Mouse (Mus musculus) midbrain, embryonic 10.5 days (tissue): ENCODE results near the gene Bspry. TPM values are rescaled to one million over a fixed set of nuclear protein-coding genes. Genes with fewer than 3 reads are reported as not detected.

Experiments used
- DNase-seq: peaks from one replicate; pipeline ENCODE4 v3.0.0-alpha.2; 2017; ENCODE audit warnings: low spot score
- H3K27ac ChIP-seq: fragments of 300-500 bp; sonication (generic); replicated peaks from 2 replicates; pipeline ENCODE4 v1.5.1; 2016; ENCODE audit warnings: mild to moderate bottlenecking
- H3K27me3 ChIP-seq: fragments of 300-500 bp; sonication (generic); 2 replicates; pipeline ENCODE4 v1.6.1; 2016; ENCODE audit warnings: low read depth, mild to moderate bottlenecking; ENCODE audit not compliant: poor library complexity, severe bottlenecking
- H3K36me3 ChIP-seq: fragments of 300-500 bp; sonication (generic); 2 replicates; pipeline ENCODE4 v1.6.1; 2016; ENCODE audit warnings: mild to moderate bottlenecking, moderate library complexity
- H3K4me1 ChIP-seq: fragments of 300-500 bp; sonication (generic); 2 replicates; pipeline ENCODE4 v1.6.1; 2016
- H3K4me3 ChIP-seq: fragments of 300-500 bp; sonication (generic); 2 replicates; pipeline ENCODE4 v1.5.1; 2016; ENCODE audit warnings: mild to moderate bottlenecking, moderate library complexity
- H3K9me3 ChIP-seq: fragments of 300-500 bp; sonication (generic); replicated peaks from 2 replicates; pipeline ENCODE4 v1.6.1; 2016; ENCODE audit warnings: mild to moderate bottlenecking
- WGBS: fragments of 180-500 bp; shearing (Covaris S2); methylation state at CpG from one replicate; pipeline ENCODE4 v1.1.7; 2016; 5-methylcytosine and 5-hydroxymethylcytosine counted together
- polyA plus RNA-seq: library from polyadenylated mRNA; unstranded; fragments of >200 nt; fragmentation: Nextera tagmentation; extraction: Ambion mirVana; gene quantifications from 2 replicates; pipeline ENCODE4 v1.2.1, GENCODE M21; 2016

Bspry gene
- 0.47 and 0.57 TPM in 2 replicates for polyA plus RNA-seq

DNA sequence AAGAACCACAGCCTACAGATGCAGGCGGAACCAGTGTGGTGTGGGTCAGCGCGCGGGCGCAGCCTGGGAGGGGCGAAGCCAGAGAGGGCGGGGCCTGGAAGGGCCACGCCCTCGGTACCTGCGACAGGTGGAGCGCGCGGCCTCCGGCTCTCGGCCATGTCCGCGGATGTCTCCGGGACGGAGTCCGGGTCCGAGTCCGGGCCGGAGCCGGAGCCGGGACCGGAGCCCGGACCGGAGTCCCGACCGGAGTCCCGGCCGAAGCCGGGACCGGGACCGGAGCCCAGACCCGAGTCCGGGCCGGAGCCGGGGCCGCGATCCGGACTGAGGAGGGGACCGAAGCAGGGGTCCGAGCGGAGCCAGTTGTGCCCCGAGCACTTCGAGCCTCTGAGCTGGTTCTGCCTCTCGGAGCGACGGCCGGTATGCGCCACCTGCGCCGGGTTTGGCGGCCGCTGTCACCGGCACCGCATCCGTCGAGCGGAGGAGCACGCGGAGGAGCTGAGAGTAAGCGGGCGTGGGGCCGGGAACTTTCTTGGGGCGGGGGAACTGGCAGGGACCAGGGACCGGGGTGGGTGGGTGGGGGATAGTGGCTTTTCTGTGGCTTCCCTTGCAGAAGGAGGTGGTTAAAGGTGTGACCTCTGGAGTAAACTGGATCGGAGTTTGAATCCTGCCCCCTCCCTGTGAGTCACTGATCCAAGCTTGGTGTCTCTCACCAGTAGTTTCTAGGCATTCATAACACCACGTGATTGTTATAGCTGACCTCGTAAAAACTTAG lies at the start of gene Bspry:
Gene Bspry (plus strand): TSS at position 117 of the 772 bp plus-strand sequence.
- peaks cover 11% of the 10 kb centered on the region for H3K4me1 ChIP-seq
- no peak within 1 kb of the TSS for H3K27ac ChIP-seq
- no peaks in the 10 kb centered on the region for H3K9me3 ChIP-seq
- peaks cover 51% of the 10 kb centered on the region for H3K27me3 ChIP-seq
- peak within 1 kb of the TSS; percentile 58 for H3K4me3 ChIP-seq
- DNase-seq: peak; percentile 33
- no peaks in the 10 kb centered on the region for H3K36me3 ChIP-seq
- 2% methylated on average over 71 of the region's 71 CpGs for WGBS

DNA sequence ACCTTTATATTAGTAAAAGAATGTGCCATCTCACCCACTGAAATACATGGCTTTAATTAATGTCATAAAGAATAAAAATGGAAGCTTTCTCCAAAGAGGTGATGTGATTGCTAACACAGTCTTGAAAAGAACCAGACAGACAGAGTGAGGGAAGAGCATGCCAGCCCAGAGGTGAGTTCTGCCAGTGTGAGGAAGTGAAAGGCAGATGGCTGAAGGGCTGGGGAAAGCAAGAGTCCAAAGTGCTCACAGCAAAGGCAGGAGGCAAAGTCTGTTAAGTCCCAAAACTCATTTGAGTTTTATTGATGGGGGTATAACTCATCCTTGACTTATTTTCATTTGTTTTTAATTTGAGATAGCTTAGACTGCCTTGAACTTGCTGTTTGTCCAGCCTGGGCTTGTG lies 49.2 kb upstream of the Bspry start:
- Histone ChIP-seq H3K4me1 (no peaks in the 10 kb centered on the region), H3K36me3 (peaks cover 5% of the 10 kb centered on the region)

GRCm38 (mm10) chr4:62431522-62431921 lies 48.3 kb upstream of the Bspry start:
- Histone ChIP-seq H3K36me3 (no peaks in the 10 kb centered on the region), H3K27me3 (no peaks in the 10 kb centered on the region), H3K9me3 (no peaks in the 10 kb centered on the region), H3K4me3 (no peak overlapping the region), H3K4me1 (no peaks in the 10 kb centered on the region), H3K27ac (no peak overlapping the region)
- 87% methylated on average over 4 of the region's 4 CpGs for WGBS
- no peak for DNase-seq

More for the DNA sequence above, 49.2 kb upstream of the Bspry start:
- no peak overlapping the region for H3K27ac ChIP-seq
- H3K4me3 ChIP-seq: no peak overlapping the region
- H3K27me3 ChIP-seq: no peaks in the 10 kb centered on the region
- H3K9me3 ChIP-seq: no peaks in the 10 kb centered on the region
- DNase-seq: no peak

DNA sequence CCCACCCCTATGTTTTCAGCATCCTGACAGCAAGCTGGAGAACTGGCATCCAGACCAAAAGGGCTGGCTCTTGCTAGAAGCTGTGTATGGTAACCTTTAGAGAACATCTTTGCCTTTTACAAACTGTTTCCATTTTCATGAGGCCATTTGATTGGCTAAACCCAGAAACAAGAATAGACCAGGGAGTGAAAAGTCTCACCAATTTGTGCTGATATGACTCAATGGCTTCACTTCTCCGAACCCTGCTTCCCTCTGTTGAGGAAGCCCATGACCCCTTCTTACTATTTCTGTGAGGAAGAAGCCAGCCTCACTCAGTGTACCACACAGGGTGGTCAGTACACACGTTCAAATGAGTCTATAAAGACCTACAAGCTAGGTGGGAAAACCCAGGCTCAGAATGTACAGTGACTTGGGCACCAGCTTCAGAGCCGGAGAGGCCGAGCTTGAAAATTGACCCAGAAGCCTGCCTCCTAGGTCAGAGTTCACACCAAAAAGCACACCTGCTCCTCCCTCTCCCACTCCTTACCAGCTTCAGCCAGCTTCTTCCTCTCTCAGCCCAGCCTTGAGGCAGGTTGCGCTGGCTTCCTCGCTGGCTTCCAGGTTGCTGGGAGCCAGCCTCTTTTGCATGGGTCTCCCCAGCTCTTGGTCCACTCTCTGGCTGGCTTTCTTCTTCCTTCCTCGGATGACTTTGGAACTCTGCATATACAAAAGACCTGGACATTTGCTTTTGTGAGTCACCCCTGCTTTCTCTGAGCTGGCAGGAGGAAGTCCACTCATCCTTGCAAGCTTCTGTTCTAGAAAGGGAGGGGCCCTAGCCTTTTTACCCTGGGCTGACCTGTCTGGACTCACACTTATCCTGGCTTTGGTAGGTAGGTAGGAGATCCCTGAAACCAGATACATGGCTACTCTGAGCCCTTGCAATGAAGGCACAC lies 45.6 kb upstream of the Bspry start:
- 79% methylated on average over 7 of the region's 7 CpGs for WGBS

GRCm38 (mm10) chr4:62435081-62435480 lies 44.8 kb upstream of the Bspry start, which contains the start of gene Rnf183:
Gene Rnf183, minus strand, starts transcription at chr4:62435252.
- Histone ChIP-seq H3K4me1 (no peaks in the 10 kb centered on the region), H3K27ac (no peak within 1 kb of the TSS), H3K9me3 (no peaks in the 10 kb centered on the region), H3K4me3 (no peak within 1 kb of the TSS), H3K27me3 (no peaks in the 10 kb centered on the region), H3K36me3 (no peaks in the 10 kb centered on the region)
- no peak for DNase-seq
- 89% methylated on average over 6 of the region's 6 CpGs for WGBS

More for the DNA sequence above, 45.6 kb upstream of the Bspry start:
- Histone ChIP-seq H3K27me3 (no peaks in the 10 kb centered on the region), H3K36me3 (no peaks in the 10 kb centered on the region), H3K9me3 (no peaks in the 10 kb centered on the region), H3K27ac (no peak overlapping the region), H3K4me3 (no peak overlapping the region), H3K4me1 (no peaks in the 10 kb centered on the region)
- DNase-seq: no peak

DNA sequence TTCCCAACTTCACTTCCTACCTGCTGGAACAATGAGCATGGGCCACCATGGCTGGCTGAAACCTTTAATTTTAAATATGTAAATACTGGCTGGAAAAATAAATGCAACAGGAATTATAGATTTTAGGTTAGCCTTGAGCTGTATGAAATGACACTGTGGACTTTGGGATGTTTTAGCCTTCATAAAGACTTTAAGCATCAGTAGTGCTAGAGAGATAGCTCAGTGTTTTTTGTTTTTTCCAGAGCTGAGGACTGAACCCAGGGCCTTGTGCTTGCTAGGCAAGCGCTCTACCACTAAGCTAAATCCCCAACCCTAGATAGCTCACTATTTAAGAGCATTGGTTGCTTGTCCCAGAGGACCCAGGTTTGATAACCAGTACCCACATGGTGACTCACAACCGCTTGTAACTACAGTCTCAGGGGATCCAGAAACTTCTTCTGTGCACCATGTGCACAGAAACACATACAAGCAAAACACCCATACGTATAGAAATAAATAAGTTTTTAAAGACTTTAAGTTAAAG lies 42.5 kb upstream of the Bspry start:
- 89% methylated on average over 3 of the region's 3 CpGs for WGBS
- no peak overlapping the region for H3K27ac ChIP-seq
- no peaks in the 10 kb centered on the region for H3K27me3 ChIP-seq
- no peaks in the 10 kb centered on the region for H3K9me3 ChIP-seq
- H3K36me3 ChIP-seq: no peaks in the 10 kb centered on the region
- H3K4me1 ChIP-seq: no peaks in the 10 kb centered on the region
- no peak overlapping the region for H3K4me3 ChIP-seq
- no peak for DNase-seq

GRCm38 (mm10) chr4:62437871-62438270 lies 42.0 kb upstream of the Bspry start:
- whole genome bisulfite sequencing: 90% methylated on average over 7 of the region's 7 CpGs
- Histone ChIP-seq H3K27ac (no peak overlapping the region), H3K4me3 (no peak overlapping the region), H3K9me3 (no peaks in the 10 kb centered on the region), H3K36me3 (no peaks in the 10 kb centered on the region), H3K27me3 (no peaks in the 10 kb centered on the region), H3K4me1 (no peaks in the 10 kb centered on the region)
- DNase-seq: no peak

DNA sequence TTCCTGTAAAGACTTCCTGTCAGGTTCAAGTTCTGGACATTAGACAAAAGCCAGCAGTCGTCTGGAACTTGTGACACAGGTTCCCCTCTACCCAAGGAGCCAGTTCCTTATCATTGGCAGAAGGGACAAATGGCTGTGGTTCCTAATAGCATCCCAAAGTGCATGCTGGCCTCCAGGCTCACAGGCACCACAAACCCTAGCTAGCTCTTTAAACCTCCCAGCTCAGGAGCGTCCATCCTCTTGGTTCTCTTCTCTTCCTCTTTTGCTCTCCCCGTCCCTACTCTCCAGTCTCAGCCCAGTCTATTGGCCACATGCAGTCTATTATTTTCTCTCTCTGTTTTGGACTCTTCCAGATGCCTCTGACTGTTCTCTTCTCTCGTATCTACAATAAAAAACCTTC lies 40.1 kb upstream of the Bspry start:
- WGBS: 72% methylated on average over 4 of the region's 4 CpGs
- H3K9me3 ChIP-seq: no peaks in the 10 kb centered on the region
- H3K4me3 ChIP-seq: no peak overlapping the region
- H3K36me3 ChIP-seq: no peaks in the 10 kb centered on the region
- H3K4me1 ChIP-seq: no peaks in the 10 kb centered on the region
- DNase-seq: no peak
- no peaks in the 10 kb centered on the region for H3K27me3 ChIP-seq
- H3K27ac ChIP-seq: no peak overlapping the region

DNA sequence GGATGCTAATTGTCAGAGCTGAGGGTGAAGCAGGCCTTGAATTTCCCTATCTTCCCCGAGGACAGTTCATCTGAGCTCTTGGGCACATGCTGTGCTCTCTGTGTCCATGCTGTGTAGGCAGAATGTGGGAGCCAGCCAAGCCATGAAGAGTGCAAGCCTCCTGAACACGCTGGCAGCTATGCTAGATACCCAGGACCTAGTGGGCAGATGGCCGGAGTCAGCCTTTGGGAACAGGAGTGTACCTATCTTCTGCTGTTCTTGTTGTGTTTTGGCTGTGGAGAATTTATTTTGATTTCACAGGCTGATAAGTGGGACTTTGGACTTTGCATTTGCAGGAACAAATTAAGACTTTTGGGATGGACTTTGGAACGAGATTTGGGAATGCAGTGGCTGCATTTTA lies 39.3 kb upstream of the Bspry start:
- no peak for DNase-seq
- Histone ChIP-seq H3K36me3 (no peaks in the 10 kb centered on the region), H3K27ac (no peak overlapping the region), H3K27me3 (no peaks in the 10 kb centered on the region), H3K9me3 (no peaks in the 10 kb centered on the region), H3K4me3 (no peak overlapping the region), H3K4me1 (no peaks in the 10 kb centered on the region)
- WGBS: 80% methylated on average over 4 of the region's 4 CpGs

DNA sequence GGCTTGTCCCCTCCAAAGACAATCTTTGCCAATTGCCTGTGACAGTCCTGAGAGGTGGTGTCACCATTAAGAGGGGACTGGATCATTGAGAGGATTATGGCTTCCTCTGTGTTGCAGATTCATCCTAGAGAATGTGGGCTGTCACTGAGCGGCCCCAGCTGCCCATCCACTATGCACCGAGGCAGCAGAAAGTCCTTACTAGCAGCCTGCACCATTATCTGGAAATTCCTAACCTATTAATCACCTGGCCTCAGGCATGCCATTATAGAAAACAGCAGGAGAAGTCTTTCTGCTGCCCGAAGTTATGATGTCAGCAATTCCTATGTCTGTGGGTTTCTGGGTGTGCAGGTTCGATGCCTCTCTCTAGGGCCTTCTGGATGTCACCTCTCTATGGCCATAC lies 38.9 kb upstream of the Bspry start:
- Histone ChIP-seq H3K27ac (no peak overlapping the region), H3K4me1 (no peaks in the 10 kb centered on the region), H3K27me3 (no peaks in the 10 kb centered on the region), H3K4me3 (no peak overlapping the region), H3K36me3 (no peaks in the 10 kb centered on the region), H3K9me3 (no peaks in the 10 kb centered on the region)
- no peak for DNase-seq
- WGBS: 82% methylated on average over 4 of the region's 4 CpGs

- Histone ChIP-seq H3K36me3 (peaks cover 8% of the 10 kb centered on the region; the same call in 1 of the 2 replicates), H3K9me3 (no peaks in the 10 kb centered on the region), H3K4me1 (no peaks in the 10 kb centered on the region), H3K4me3 (no peak overlapping the region), H3K27me3 (no peaks in the 10 kb centered on the region), H3K27ac (no peak overlapping the region)
- WGBS: 69% methylated on average over 5 of the region's 5 CpGs
- DNase-seq: peak; percentile 20
Observed at GRCm38 (mm10) chr4:62454995-62455394, 24.9 kb upstream of the Bspry start.

- Histone ChIP-seq H3K27me3 (no peaks in the 10 kb centered on the region), H3K4me3 (no peak overlapping the region), H3K9me3 (no peaks in the 10 kb centered on the region), H3K36me3 (peaks cover 32% of the 10 kb centered on the region), H3K27ac (no peak overlapping the region), H3K4me1 (no peaks in the 10 kb centered on the region)
- WGBS: 91% methylated on average over 3 of the region's 3 CpGs
- no peak for DNase-seq
Observed at GRCm38 (mm10) chr4:62459081-62459480, 20.8 kb upstream of the Bspry start.
